Mouse (Mus musculus) olfactory bulb, adult 2 months (tissue): ENCODE results near the gene Slx4ip.

Experiments
- CTCF ChIP-seq: fragments of 200-500 bp; IDR thresholded peaks from 2 replicates; pipeline ENCODE4 v1.5.1; 2012; ENCODE audit warnings: low read depth, mild to moderate bottlenecking, low read length, moderate library complexity; ENCODE audit not compliant: insufficient read depth
- POLR2A ChIP-seq: fragments of 200-500 bp; IDR thresholded peaks from 2 replicates; pipeline ENCODE4 v1.6.1; 2012; ENCODE audit warnings: mild to moderate bottlenecking, low read depth, low read length, moderate library complexity; ENCODE audit not compliant: insufficient read depth

- TF ChIP-seq CTCF (no peak), POLR2A (no peak)
These were observed 5.4 kb upstream of the Slx4ip start, which contains the start of gene AL731706.2 for GRCm38 (mm10) chr2:136885579-136885978.
